Mouse (Mus musculus) erythroblast, embryonic 14.5 days (primary cell): ENCODE measurements around the gene Syn3. TPM values are rescaled to one million over a fixed set of nuclear protein-coding genes. Genes with fewer than 3 reads are reported as not detected.

ENCODE experiments used
- H3K27me3 ChIP-seq: 2 replicates; pipeline ENCODE4 v1.6.1; 2012; ENCODE audit warnings: inconsistent platforms; ENCODE audit not compliant: control insufficient read depth
- H3K36me3 ChIP-seq: 2 replicates; pipeline ENCODE4 v1.6.1; 2012; ENCODE audit warnings: mild to moderate bottlenecking, inconsistent platforms; ENCODE audit not compliant: control insufficient read depth
- H3K4me1 ChIP-seq: 2 replicates; pipeline ENCODE4 v1.6.1; 2012; ENCODE audit warnings: inconsistent platforms; ENCODE audit not compliant: control insufficient read depth
- H3K4me3 ChIP-seq: replicated peaks from 2 replicates; pipeline ENCODE3; 2012; ENCODE audit warnings: moderate library complexity, mild to moderate bottlenecking, inconsistent platforms
- H3K9me3 ChIP-seq: 2 replicates; pipeline ENCODE4 v1.6.1; 2012; ENCODE audit warnings: low read length, inconsistent platforms, mixed read lengths; ENCODE audit not compliant: control insufficient read depth
- GATA1 ChIP-seq: IDR thresholded peaks from 2 replicates; pipeline ENCODE4 v1.6.1; 2012; ENCODE audit warnings: low read length, inconsistent platforms, mixed read lengths
- TAL1 ChIP-seq: IDR thresholded peaks from 3 replicates; pipeline ENCODE4 v1.6.1; 2012; ENCODE audit warnings: low read length, inconsistent platforms, mixed read lengths
- polyA plus RNA-seq: library from polyadenylated mRNA; stranded (reverse); fragments of >175 nt; gene quantifications from 2 replicates; pipeline ENCODE4 v1.2.3, GENCODE M21; 2012

Gene Syn3
- polyA plus RNA-seq, 1 experiment, result not detected

DNA sequence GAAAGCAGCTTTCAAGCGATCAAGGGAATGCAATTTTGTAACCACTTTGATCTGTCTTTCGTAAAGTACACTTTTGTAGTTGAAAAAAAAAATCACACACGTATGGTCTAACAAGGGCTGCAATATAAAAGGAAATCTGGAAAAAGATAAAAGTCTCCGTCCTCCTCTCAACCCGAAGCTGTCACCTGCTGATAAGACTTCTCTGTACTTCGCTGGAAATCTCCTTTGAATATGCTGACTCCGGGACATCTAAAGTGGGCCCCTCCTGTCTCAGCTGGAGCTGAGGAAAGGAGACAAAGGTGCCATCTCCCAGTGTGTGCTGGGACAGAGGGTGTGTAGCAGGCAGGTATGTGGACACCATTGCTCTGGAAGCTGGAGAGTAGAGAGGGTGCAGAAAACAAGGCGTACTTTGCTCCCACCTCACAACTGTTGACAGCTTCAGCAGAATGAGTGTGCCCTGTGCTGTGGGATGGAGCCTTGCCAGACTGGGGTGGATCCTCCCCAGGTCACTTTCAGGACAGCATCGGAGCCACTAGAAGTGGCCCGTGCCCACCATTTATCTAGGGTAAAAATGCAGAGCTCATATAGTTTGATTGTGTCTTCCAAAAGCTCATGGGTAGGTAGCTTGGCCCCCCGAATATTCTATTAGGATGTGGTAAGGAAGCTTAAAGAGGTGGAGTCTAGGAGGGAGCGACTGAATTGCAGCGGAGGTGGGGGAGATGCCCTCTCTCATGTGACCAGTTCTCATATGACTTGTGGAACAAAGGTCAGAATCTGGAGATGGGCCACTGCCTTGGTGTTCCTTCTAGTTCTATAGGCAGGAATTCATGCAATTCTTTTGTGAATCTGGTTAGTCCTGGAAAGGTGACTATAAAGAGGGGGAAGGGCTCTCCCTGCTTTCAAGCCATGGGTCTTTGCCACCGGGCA lies 405.3 kb downstream of the Syn3 start:
- TF ChIP-seq GATA1 (no peak), TAL1 (no peak)
- no peak overlapping the region for H3K4me3 ChIP-seq

DNA sequence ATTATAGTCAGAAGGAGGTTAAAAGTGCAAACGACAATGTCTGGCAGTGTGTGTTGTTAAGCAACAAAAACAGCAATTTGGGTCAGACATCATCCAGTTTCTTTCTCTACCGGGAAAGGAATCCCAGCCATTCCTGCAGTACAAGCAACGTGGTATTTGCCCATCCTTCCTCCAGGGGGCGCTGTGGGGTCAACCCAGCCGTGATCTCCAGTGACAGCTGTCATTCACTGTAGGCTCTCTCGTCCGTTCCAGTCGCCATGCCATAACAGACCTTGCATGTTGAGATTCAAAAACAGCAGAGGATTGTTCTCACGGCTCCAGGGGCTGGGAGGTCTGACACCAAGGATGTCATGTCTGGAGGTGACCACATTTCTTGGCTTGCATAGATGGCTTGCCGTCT lies 406.8 kb downstream of the Syn3 start:
- H3K9me3 ChIP-seq, result no peaks in the 10 kb centered on the region
- no peaks in the 10 kb centered on the region for H3K27me3 ChIP-seq
- H3K4me3 ChIP-seq, result no peak overlapping the region
- no peaks in the 10 kb centered on the region for H3K36me3 ChIP-seq
- no peak for TF ChIP-seq GATA1
- H3K4me1 ChIP-seq, result peaks cover 2% of the 10 kb centered on the region; the same call in 1 of the 2 replicates

More for the DNA sequence above, 405.3 kb downstream of the Syn3 start:
- H3K9me3 ChIP-seq, result no peaks in the 10 kb centered on the region
- H3K27me3 ChIP-seq, result no peaks in the 10 kb centered on the region
- H3K36me3 ChIP-seq, result no peaks in the 10 kb centered on the region
- H3K4me1 ChIP-seq, result peaks cover 2% of the 10 kb centered on the region; the same call in 1 of the 2 replicates

DNA sequence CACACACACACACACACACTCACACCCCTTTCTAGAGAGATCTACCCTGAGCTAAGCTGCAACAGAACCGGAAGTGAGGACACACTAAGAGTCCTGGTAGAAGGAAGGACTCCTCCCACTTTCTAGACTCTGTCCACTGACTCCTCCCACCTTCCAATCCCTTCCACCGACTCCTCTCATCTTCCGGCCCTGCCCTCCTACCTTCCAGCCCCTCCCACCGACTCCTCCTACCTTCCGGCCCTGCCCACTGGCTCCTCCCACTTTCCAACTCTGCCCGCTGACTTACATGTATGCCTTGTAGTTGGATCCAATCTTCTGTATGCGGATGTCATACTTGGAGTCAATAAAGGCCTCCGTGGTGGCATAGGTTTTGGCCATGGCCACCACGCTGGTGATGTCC lies 418.8 kb downstream of the Syn3 start:
- H3K9me3 ChIP-seq, result no peaks in the 10 kb centered on the region

DNA sequence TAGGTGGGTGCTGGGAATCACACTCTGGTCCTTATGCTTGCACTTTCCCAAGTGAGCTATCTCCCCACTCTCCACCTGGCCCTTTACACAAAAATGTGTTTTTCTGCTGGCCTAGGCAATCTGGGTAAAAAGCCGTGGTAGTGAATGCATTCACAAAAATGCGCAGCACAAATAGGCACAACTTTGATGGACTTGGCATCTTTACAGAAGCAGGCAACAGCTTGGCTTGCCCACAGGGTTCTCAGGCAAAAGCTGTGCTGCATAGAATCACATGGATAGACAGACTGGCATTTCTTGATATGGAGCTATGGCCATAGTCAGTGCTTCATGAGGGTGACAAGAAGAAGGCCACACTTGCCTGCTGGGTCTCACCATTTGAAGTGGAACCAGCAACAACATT lies 419.9 kb downstream of the Syn3 start:
- no peaks in the 10 kb centered on the region for H3K27me3 ChIP-seq
- H3K9me3 ChIP-seq, result no peaks in the 10 kb centered on the region; the same call in 1 of the 2 replicates
- TF ChIP-seq GATA1 (no peak), TAL1 (no peak)
- H3K36me3 ChIP-seq, result no peaks in the 10 kb centered on the region
- H3K4me3 ChIP-seq, result no peak overlapping the region
- H3K4me1 ChIP-seq, result no peaks in the 10 kb centered on the region

More for the DNA sequence above, 418.8 kb downstream of the Syn3 start:
- Histone ChIP-seq H3K4me3 (no peak overlapping the region), H3K4me1 (no peaks in the 10 kb centered on the region), H3K36me3 (no peaks in the 10 kb centered on the region), H3K27me3 (no peaks in the 10 kb centered on the region)
- no peak for TF ChIP-seq TAL1
- no peak for TF ChIP-seq GATA1

DNA sequence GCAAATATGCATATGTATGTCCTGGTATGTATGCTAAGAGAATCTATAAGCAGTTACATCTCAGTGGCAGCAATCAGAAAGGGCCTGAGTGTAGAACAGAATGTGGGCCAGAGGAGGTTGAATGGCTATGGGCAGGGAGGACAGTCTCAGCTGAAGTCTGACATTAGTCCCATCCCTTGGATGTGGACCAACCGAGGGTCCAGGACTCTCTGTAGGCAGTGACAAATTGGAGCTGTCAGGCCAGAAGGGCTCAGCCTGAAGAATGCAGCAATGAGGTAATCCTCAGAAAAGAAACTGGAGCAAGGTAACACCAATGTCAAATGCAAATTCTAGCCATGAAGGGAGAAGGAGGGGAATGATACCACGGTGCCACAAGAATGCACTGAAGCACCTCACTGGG lies 421.4 kb downstream of the Syn3 start:
- no peak overlapping the region for H3K4me3 ChIP-seq
- H3K9me3 ChIP-seq, result no peaks in the 10 kb centered on the region; the same call in 1 of the 2 replicates
- H3K27me3 ChIP-seq, result no peaks in the 10 kb centered on the region
- H3K36me3 ChIP-seq, result no peaks in the 10 kb centered on the region
- TF ChIP-seq TAL1 (no peak), GATA1 (no peak)
- H3K4me1 ChIP-seq, result no peaks in the 10 kb centered on the region

DNA sequence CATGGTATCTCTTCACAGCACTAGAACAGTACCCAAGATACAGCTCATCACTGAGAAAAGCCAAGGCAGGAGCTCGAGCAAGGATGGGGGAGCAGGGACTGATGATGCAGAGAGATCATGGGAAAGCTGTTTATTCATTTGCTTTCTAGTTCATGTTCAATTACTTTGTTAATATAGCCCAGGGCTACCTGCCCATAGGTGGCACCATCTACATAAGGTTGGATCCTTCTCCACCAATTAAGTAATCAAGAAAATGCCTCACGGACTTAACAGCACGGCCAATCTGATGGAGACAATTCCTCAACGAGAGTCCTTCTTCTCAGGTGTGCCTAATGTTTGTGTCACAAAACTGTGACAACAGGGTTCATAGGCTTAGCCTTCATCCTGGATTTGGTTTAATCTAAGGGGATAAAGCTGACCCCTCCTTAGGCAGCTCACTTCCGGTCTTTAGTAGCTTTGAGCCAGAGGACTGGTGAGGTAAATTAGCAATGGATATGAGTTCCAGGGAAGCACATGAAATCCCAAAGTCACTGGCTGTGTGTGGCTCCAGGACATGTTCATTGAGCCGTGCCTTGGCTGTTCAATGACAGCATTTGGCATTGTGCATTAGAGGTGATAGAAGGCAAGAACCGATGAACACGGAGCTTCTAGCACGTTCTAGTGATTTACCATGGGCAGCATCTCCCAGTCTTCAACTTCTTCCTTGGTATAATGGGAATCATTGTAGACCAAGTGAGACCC lies 423.6 kb downstream of the Syn3 start:
- TF ChIP-seq GATA1 (no peak), TAL1 (no peak)
- Histone ChIP-seq H3K27me3 (no peaks in the 10 kb centered on the region), H3K9me3 (no peaks in the 10 kb centered on the region; the same call in 1 of the 2 replicates), H3K4me1 (no peaks in the 10 kb centered on the region), H3K4me3 (no peak overlapping the region), H3K36me3 (no peaks in the 10 kb centered on the region)

DNA sequence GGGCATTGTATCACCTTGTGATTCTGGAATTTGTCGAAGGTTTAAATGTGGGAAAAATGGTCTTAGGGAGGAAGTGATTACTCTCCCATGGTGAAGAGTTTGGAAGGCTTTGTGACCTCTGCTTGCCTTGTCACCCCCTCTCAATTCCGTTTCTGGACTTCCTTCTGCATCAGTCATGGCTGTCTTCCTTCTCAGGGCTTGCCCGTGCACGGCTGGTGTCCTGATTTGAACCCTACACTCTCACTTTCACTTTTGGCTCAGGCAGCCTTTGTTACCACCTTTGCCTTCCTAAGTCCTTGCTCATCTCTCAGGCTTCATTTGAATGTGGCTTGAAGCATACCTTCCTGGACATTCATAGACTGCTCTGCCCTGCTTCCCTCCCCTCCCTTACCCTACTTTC lies 424.6 kb downstream of the Syn3 start:
- Histone ChIP-seq H3K27me3 (no peaks in the 10 kb centered on the region), H3K9me3 (no peaks in the 10 kb centered on the region; the same call in 1 of the 2 replicates), H3K4me3 (no peak overlapping the region), H3K4me1 (no peaks in the 10 kb centered on the region), H3K36me3 (no peaks in the 10 kb centered on the region)
- no peak for TF ChIP-seq GATA1
- TF ChIP-seq TAL1, result no peak

DNA sequence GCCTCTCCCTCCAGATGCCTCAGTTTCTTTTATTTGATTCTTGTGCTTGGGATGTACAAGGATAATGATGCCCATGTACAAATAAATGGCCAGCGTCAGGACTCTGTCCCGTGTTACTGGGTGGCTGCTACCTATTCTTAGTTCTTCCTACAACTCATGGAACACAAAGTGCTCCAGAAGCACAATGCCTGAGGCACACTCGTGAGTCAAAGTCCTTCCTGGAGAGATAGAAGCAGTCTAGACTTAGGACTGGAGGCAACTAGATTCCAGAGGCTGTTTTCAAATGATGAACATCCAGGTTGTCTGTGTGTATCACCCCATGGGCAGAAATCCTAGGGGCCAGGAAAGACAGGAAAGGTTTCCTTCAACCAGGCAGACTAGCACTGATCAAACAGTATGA lies 427.9 kb downstream of the Syn3 start:
- H3K4me3 ChIP-seq, result no peak overlapping the region
- H3K27me3 ChIP-seq, result no peaks in the 10 kb centered on the region
- TF ChIP-seq TAL1 (no peak), GATA1 (no peak)
- H3K9me3 ChIP-seq, result no peaks in the 10 kb centered on the region; the same call in 1 of the 2 replicates
- no peaks in the 10 kb centered on the region for H3K4me1 ChIP-seq
- H3K36me3 ChIP-seq, result no peaks in the 10 kb centered on the region

DNA sequence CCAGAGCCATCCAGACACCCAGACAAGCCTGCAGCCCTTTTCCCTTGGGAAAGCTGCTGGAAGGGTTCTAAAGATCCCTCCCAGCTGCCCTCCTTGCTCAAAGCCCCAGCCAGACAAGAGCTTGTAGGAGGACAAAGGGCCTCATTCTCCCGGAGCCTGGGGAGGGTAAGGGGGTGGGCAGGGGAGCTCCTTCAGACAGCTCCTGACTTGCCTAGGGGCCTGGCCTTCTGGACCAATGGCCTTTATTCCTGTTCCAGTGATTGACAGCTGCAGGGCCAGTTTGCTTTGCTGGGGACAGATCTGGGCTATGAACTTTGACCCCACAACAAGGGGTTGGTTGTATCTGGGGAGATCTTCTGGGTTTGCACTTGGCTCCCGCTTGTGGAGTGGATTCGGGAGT lies 429.4 kb downstream of the Syn3 start:
- H3K9me3 ChIP-seq, result no peaks in the 10 kb centered on the region; the same call in 1 of the 2 replicates
- no peak overlapping the region for H3K4me3 ChIP-seq
- H3K4me1 ChIP-seq, result no peaks in the 10 kb centered on the region
- H3K27me3 ChIP-seq, result no peaks in the 10 kb centered on the region
- TF ChIP-seq TAL1, result no peak
- H3K36me3 ChIP-seq, result no peaks in the 10 kb centered on the region
